Mouse (Mus musculus): ENCODE measurements at regions not wholly inside any gene's neighbourhood (a gene's known extent, or its start where the extent isn't known, plus 50 kb on each side); places are given as distances from the start of the nearest gene placed in this dataset.
A peak's percentile ranks its signal among the peaks of the same experiment; 100 is the strongest.
"Not testable (repeated sequence)": the region's sequence is repeated elsewhere in the genome, so short reads cannot be mapped to it uniquely, and the experiment has no call there.

DNA sequence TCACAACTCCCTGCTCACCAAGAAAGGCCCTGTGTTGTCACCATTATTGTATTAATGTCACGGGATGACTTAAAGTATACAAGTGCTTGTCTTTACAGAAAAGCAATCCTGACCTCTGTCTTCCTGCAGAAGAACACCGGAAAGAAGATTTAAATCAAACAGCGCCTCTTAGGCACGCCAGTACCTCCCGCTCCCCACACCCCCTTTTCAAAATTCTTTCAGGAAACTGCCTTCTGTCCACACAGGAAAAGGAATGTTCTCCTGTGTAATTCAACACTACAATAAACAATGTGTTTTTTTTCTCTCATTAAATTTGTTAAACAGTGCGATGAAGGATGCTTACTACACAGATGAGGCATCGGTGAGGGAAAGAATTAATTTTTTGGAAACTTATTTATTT is 112.6 kb upstream of the Stt3b start:
- no peak for DNase-seq (ENCODE audit: low read depth, low spot score)

- DNase-seq (ENCODE audit: low read depth, low spot score), result no peak
Measured at GRCm38 (mm10) chr9:115426682-115427081, 116.5 kb upstream of the Stt3b start.

- DNase-seq (ENCODE audit: low read depth, low spot score), result no peak
Measured at GRCm38 (mm10) chr9:115430271-115430670, 120.0 kb upstream of the Stt3b start.

DNA sequence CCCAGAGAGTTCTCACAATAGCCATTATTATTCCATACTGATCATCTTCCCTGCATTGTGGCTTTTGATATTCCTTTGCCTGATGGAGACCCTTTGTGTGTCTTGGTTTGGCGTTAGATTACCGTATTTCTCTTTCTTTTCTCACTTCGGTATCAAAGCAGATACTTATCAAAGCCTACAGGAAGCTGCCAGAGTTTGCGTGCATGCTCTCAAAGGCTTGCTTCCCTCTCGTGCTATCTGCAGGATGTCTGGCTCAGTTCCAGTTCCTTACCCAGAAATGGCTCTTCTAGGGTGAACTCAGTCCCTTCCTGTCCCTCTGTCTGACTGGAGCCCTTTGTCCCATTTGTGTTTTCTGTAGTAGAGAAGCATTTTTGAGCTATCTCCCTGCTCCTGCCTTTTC is 124.5 kb upstream of the Stt3b start:
- DNase-seq (ENCODE audit: low read depth, low spot score), result no peak

DNA sequence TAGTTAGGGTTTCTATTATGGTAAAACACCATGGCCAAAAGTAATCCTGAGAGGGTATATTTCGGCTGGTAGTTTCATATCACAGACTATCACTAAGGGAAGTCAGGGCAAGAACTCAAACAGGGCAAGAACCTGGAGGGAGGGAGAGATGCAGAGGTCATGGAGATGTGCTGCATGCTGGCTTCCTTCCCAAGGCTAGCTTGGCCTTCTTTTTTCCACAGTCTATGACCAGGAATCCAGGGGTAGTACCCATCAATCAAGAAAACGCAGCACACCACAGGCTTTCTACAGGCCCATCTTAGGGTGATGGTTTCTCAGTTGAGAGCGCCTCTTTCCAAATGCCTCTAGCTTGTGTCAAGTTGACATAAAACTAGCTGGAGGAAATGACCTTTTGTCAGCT is 126.1 kb upstream of the Stt3b start:
- DNase-seq (ENCODE audit: low read depth, low spot score), result no peak

DNA sequence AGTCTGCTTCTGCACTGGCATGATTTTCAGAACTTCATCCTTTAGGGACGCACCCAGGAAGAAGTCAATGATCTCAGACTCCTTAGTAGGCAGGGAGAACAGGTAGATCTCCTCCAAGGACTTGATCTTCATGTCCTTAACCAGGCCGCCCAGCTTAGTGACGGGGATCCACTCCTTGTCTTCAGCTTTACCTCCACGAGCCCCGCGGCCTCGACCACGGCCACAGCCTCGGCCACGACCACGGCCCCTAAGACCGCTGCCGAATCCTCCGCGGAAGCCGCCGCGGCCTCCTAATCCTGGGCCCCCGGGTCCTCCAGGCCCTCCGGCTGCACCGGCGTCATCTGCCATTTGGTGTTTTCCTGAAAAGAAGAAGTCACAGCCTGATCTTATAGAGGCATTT is 128.0 kb upstream of the Stt3b start:
- DNase-seq (ENCODE audit: low read depth, low spot score), result not testable (repeated sequence)

DNA sequence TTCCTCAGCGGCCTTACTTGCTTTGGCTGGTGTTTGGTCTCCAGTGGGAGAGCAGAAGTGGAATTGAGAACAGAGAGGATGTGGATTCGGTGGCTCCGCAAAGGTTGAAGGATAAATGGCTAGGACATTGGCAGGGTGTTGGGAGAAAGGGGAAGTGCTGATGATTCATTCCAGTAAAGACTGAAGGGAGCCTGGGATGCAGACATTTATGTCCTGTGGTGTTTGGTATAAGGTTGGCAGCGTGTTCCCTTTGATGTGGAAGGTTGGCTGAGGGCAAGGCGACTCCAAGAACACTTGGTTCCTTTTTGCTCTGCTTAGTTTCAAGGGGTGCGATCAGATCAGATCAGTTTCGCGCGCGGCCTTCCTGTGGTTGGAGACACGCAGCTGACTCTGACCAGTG is 136.5 kb upstream of the Stt3b start:
- DNase-seq (ENCODE audit: low read depth, low spot score), result peak; percentile 44

DNA sequence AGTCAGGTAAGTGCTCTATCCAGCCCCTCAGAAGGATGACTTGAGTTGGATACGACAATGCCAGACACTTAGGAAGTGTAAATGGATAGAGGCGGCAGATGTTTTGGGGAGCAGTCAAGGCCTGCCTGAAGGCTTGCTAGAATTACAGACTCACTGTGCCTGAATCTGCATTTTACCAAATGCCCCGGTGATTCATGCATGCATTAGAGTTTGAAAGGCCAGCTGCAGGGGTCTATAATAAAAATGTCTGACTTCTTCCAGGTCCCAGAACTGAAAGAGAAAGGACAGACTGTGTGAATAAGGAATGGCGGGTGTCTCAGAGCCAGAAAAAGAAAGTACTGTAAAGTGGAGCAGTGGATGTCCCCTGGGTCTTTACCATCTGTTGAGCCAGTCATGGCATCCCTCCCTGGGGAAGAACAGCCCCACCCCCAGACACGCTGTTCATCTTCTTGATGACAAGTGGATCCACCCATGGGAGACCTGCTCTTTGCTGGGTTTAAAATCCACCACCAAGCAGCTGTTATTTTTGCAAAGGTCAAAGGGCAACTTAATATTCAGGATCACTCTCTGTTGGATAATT is 140.6 kb upstream of the Stt3b start:
- peak; percentile 58 for DNase-seq (ENCODE audit: low read depth, low spot score)

GRCm38 (mm10) chr9:115454771-115455170 is 144.6 kb upstream of the Stt3b start:
- no peak for DNase-seq (ENCODE audit: low read depth, low spot score)

- DNase-seq (ENCODE audit: low read depth, low spot score), result no peak
Measured at GRCm38 (mm10) chr9:115456121-115456520, 145.9 kb upstream of the Stt3b start.

GRCm38 (mm10) chr9:115456638-115457037 is 146.4 kb upstream of the Stt3b start:
- no peak for DNase-seq (ENCODE audit: low read depth, low spot score)

DNA sequence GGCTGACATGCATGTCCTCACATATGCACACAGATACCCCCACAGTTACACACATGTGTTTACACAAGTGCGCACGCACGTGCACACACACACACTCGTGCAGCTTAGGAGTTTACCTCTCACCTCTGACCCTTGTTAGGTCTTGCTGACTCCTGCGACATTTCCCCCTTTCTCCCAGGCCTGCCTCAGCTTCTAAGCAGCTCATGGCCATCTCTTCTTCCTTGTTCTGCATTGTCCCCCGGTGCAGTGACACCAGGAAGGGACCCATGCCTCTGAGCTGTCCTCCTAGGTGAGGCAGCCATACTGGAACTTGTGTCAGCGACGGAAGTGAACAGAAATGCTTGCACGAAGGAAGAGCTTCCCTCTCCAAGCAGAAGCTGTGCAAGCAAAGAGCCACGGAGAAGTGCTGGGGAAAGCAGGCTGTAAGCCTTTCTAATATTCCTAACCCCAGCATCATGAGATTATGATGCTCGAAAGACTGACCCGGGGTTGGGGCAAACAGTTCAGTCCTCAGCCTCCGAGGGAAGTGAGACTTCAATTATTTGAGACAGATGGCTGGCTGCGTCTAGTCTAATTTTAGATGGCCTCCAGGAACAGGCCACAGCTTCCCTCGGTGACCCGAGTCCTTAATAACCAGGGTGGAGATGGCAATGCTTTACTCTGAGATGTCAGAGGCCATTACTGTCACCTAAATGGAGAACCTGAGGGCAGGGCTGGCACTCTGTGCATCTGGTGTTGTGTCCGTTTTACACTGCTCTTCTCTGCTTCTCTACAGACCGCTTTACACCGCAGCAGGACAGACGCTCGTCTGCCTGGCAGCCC is 147.9 kb upstream of the Stt3b start:
- no peak for DNase-seq (ENCODE audit: low read depth, low spot score)

DNA sequence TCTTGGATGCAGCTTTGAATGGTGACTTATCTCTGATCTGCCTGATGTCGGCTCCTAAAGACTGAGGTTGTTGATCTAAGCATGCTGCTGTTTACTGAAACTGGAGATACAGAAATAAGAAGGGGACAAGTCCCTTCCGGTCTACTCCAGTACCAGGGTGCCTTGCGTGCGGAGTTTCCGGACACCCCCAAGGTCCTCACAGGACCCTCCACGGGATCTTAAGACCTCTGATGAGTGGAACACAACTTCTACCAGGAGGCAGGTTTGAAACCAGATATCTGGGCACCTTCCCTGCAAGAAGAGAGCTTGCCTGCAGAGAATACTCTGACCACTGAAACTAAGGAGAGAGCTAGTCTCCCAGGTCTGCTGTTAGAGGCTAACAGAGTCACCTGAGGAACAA is 148.9 kb upstream of the Stt3b start:
- DNase-seq (ENCODE audit: low read depth, low spot score), result not testable (repeated sequence)

DNA sequence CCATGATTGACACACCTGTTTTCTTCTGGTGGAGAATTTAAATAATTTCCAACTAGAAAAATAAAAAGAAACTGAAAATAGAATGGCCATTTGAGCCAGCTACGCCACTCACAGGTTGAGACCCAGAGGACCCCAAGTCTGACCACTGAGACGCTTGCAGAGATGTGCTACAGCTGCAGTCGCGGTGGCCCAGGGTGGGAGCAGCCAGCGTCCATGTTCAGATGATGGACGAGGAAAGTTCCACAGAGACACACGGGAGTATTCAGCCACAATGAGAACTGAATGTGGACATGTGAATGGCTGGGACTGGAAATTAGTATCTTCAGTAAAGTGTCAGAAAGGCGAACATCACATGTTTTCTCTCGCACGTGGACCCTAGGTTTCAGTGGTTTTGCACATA is 155.1 kb upstream of the Stt3b start:
- DNase-seq (ENCODE audit: low read depth, low spot score), result no peak

DNA sequence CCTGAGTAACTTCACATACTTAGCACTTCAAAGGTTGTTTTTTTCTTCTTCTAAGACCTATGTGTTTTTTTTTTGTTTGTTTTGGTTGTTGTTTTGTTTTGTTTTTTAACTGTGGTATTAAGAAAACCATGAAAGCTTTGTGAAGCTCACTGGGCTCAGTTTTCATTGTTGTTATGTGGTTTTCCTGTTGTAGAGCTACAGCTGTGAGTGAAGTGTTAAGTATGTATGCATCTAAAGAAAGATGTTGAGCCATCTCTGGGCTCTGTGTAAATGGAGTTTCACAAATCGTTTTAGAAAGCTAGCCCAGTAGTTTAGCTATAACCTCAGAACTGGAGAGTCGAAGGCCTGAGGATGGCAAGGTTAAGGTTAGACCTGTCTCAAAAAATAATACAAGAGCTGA is 158.4 kb upstream of the Stt3b start:
- DNase-seq (ENCODE audit: low read depth, low spot score), result no peak

DNA sequence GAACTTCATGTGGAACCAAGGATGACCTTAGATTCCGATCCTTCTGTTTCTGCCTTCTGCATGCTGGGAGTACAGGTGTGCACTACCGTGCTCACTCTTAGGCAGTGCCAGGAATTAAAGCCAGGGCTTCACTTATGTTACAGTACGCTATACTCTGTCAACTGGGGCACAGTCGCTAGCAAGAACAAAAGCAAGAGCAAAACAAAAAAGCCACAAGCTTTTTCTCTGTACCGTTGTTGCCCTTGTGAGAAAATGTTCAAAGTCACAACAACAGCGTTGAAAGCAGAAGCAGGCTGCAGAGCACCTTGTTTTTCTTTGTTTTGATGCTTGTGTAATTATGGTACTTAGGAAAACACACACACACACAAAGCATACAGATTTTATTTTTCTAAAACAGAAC is 161.4 kb upstream of the Stt3b start:
- no peak for DNase-seq (ENCODE audit: low read depth, low spot score)

- DNase-seq (ENCODE audit: low read depth, low spot score), result no peak
Measured at GRCm38 (mm10) chr9:115473037-115473436, 162.8 kb upstream of the Stt3b start.

DNA sequence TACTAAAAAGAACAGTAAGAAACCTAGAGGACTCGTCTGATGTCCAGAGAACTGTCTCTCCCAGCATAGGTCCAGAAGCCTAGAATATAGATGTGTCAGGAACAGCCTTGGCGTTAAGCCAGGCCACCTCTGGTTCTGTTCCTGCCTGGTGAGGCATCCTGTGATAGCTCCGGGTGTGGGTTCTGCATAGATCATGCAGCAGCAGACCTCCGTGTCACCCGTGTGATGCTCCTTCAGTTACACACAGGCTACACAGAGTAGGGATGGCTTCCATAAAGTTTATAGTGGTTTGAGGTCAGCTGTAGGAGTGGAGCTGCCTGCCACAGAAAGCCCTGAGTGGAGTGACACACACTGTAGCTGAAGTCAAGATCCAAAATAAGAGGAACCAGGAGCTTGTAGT is 163.6 kb upstream of the Stt3b start:
- no peak for DNase-seq (ENCODE audit: low read depth, low spot score)

GRCm38 (mm10) chr9:115474342-115474741 is 164.1 kb upstream of the Stt3b start:
- no peak for DNase-seq (ENCODE audit: low read depth, low spot score)

- DNase-seq (ENCODE audit: low read depth, low spot score), result no peak
Measured at GRCm38 (mm10) chr9:115476205-115476604, 166.0 kb upstream of the Stt3b start.

DNA sequence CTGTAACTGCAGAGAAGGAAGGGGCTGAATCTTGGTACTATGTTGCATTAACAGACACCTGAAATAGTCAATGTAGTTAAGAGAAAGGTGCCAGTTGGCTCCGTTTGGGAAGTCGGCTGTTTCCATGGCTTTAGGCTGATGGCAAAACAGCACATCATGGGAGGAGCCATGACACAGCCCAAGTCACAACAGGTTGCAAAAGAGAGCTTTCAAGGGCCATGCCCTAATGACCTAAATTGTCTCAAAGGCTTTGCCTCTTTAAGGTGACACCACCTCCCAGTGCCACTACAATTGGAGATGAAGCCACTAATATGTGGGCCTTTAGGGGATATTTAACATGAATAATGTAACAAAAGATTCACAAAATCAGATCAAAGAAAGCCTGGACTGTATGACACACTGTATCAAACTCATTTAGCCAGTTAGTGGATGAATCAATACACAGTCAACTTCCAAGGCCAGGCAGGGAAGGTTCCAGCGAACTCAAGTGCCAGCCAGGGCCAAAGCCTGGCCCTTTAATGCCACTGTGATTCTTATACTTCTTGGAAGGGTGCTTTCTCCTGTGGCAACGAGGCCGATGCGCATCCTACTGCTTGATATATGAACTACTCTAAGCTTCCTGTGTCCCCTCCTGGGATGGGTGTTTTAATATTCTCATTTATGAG is 167.5 kb upstream of the Stt3b start:
- DNase-seq (ENCODE audit: low read depth, low spot score), result no peak

DNA sequence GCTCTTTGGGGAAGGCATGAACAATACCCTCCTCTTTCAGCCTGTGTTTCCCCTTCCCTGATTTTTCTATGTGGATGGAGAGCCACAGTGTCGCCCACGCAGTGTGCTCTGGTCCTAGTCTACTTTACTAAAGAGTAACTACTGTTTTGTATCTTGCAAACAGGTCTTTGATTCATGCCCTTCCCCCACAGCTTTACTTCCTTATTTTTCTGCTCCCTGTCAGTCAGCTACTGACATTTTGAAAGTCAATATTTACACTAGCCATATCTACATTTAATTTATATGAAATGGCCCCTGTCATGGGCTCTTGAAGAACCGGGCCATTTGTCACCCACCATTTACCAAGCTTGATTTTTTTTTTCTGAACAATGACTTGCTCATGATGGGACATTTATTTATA is 168.7 kb upstream of the Stt3b start:
- no peak for DNase-seq (ENCODE audit: low read depth, low spot score)

- no peak for DNase-seq (ENCODE audit: low read depth, low spot score)
Measured at GRCm38 (mm10) chr9:115481176-115481575, 171.0 kb upstream of the Stt3b start.

Measured in ZHBTc4 (cell line).